Mouse (Mus musculus) lung, embryonic 16.5 days (tissue): ENCODE results near the gene Nudcd3. TPM values are rescaled to one million over a fixed set of nuclear protein-coding genes. Genes with fewer than 3 reads are reported as not detected.

Source experiments
- ATAC-seq: fragments of 200-750 bp; cut with Nextera tagmentation; 2 replicates; pipeline ENCODE4 v1.8.0; 2017; ENCODE audit warnings: low read depth, mild to moderate bottlenecking, moderate library complexity
- H3K27ac ChIP-seq: fragments of 300-500 bp; sonication (generic); 2 replicates; pipeline ENCODE4 v1.5.1; 2014; ENCODE audit warnings: mild to moderate bottlenecking, control low read depth, low read length
- H3K27me3 ChIP-seq: fragments of 300-500 bp; sonication (generic); 2 replicates; pipeline ENCODE4 v1.6.1; 2014; ENCODE audit warnings: low read depth, low read length, mixed read lengths; ENCODE audit not compliant: control insufficient read depth, insufficient read depth
- H3K36me3 ChIP-seq: fragments of 300-500 bp; sonication (generic); 2 replicates; pipeline ENCODE4 v1.6.1; 2014; ENCODE audit warnings: low read length; ENCODE audit not compliant: control insufficient read depth, insufficient read depth
- H3K4me1 ChIP-seq: fragments of 300-500 bp; sonication (generic); replicated peaks from 2 replicates; pipeline ENCODE4 v1.6.1; 2014; ENCODE audit warnings: low read length, mixed read lengths; ENCODE audit not compliant: control insufficient read depth, insufficient read depth
- H3K4me2 ChIP-seq: fragments of 300-500 bp; sonication (generic); 2 replicates; pipeline ENCODE4 v1.6.1; 2014; ENCODE audit warnings: low read depth, low read length, control low read depth
- H3K4me3 ChIP-seq: fragments of 300-500 bp; sonication (generic); 2 replicates; pipeline ENCODE4 v1.5.1; 2014; ENCODE audit warnings: mild to moderate bottlenecking, low read length, control low read depth
- H3K9ac ChIP-seq: fragments of 300-500 bp; sonication (generic); 2 replicates; pipeline ENCODE4 v1.6.1; 2014; ENCODE audit warnings: low read length, control low read depth
- H3K9me3 ChIP-seq: fragments of 300-500 bp; sonication (generic); 2 replicates; pipeline ENCODE4 v1.6.1; 2016; ENCODE audit warnings: low read length; ENCODE audit not compliant: control insufficient read depth
- WGBS: fragments of 180-500 bp; shearing (Covaris S2); extraction: QIAGEN DNeasy Blood & Tissue Kit; methylation state at CpG from one replicate; pipeline ENCODE4 v1.1.7; 2014; 5-methylcytosine and 5-hydroxymethylcytosine counted together
- polyA plus RNA-seq: library from polyadenylated mRNA; unstranded; fragments of >200 nt; fragmentation: Nextera tagmentation; extraction: Ambion mirVana; gene quantifications from 2 replicates; pipeline ENCODE4 v1.2.1, GENCODE M21; 2015

The Nudcd3 gene
- polyA plus RNA-seq, 1 experiment from 2014 or later, result 37.0 TPM

GRCm38 (mm10) chr11:6208158-6208557, 7.9 kb upstream of the Nudcd3 start:
- Histone ChIP-seq H3K4me1 (no peaks in the 10 kb centered on the region), H3K36me3 (no peaks in the 10 kb centered on the region), H3K4me2 (no peak overlapping the region), H3K9ac (no peak overlapping the region), H3K27me3 (no peaks in the 10 kb centered on the region), H3K9me3 (no peaks in the 10 kb centered on the region), H3K27ac (no peak overlapping the region), H3K4me3 (no peak overlapping the region)
- ATAC-seq, result peak; percentile 62
- 59% methylated on average over 1 of the region's 1 CpGs for WGBS

DNA sequence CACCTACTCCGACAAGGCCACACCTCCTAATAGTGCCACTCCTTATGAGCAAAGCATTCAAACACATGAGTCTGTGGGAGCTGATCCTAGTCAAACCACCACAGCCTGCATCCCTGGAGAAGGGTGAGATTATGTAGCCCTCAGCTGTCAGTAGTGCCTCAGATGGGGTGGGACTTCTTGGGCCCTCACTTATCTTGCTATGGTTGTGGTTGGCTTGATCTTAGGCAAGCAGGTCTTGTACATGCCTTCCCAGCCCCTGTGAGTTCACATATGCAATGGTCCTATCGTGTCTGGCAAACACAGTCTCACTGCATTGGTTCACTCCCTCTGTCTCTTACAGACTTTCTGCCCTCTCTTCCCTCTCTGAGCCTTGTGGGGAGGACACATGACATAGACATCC, 6.9 kb upstream of the Nudcd3 start:
- Histone ChIP-seq H3K9ac (no peak overlapping the region), H3K4me1 (no peaks in the 10 kb centered on the region), H3K4me2 (no peak overlapping the region), H3K36me3 (no peaks in the 10 kb centered on the region), H3K27me3 (no peaks in the 10 kb centered on the region), H3K4me3 (no peak overlapping the region), H3K9me3 (no peaks in the 10 kb centered on the region), H3K27ac (no peak overlapping the region)
- 84% methylated on average over 2 of the region's 2 CpGs for WGBS
- no peak for ATAC-seq

DNA sequence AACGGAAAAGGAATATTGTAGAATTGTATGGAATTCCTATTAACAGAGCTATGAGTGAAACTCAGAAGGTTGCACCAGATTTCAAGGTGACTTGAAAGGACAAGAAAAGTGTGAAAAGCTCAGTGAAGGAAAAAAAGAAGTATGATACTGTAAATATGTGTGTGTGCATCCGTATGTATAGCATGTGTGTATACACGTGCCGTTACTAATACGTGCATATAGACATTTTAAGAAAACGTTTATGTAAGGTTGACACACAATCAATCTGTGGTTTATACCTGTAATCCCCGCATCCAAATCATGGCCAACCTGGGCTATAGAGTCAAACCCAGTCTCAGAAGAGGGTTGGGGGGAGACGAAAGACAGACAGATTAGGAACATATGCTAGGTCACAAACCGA, 355 bp upstream of the Nudcd3 start:
- Histone ChIP-seq H3K27ac (peak overlapping the region; percentile 97), H3K4me3 (peak overlapping the region; percentile 83), H3K9me3 (no peaks in the 10 kb centered on the region), H3K27me3 (no peaks in the 10 kb centered on the region), H3K9ac (peak overlapping the region; percentile 90), H3K4me2 (peak overlapping the region; percentile 97), H3K36me3 (no peaks in the 10 kb centered on the region), H3K4me1 (peaks cover 10% of the 10 kb centered on the region)
- 21% methylated on average over 9 of the region's 9 CpGs for WGBS
- ATAC-seq, result 0 out of 2 replicates have a peak, but pooled peaks have one; percentile 0

GRCm38 (mm10) chr11:6199410-6200086, 667 bp downstream of the Nudcd3 start, which contains the start of gene A730071L15Rik:
Gene A730071L15Rik (plus strand): TSS chr11:6200029.
- Histone ChIP-seq H3K9me3 (no peaks in the 10 kb centered on the region), H3K9ac (peak within 1 kb of the TSS; percentile 90), H3K4me2 (peak within 1 kb of the TSS; percentile 97), H3K27me3 (no peaks in the 10 kb centered on the region), H3K4me3 (peak within 1 kb of the TSS; percentile 83), H3K4me1 (peaks cover 10% of the 10 kb centered on the region), H3K36me3 (no peaks in the 10 kb centered on the region), H3K27ac (peak within 1 kb of the TSS; percentile 97)
- WGBS, result 2% methylated on average over 35 of the region's 35 CpGs
- peak; percentile 72 for ATAC-seq

DNA sequence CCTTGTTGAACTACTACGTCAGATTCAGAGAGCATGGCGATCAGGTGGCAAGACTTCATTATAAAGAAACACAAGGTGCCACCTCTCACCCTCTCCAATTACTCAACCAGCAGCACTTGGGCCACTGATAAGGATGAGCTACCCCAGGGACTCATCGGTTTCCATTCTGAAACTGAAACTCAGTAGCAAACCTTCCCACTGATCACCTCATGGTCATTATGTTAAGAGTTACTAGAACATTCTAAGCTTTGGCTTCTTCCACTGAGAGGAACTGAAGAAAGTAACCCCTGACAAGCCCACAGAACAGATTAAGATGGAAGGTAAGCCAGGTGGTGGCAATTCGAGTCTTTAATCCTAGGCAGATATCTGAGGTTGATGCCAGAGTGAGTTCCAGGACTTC, 1.8 kb downstream of the Nudcd3 start:
- H3K9me3 ChIP-seq, result no peaks in the 10 kb centered on the region
- peak overlapping the region; percentile 97 for H3K4me2 ChIP-seq
- peaks cover 10% of the 10 kb centered on the region for H3K4me1 ChIP-seq
- no peak overlapping the region for H3K4me3 ChIP-seq
- no peak for ATAC-seq
- no peaks in the 10 kb centered on the region for H3K36me3 ChIP-seq
- no peak overlapping the region for H3K27ac ChIP-seq
- WGBS, result 83% methylated on average over 4 of the region's 4 CpGs
- H3K27me3 ChIP-seq, result no peaks in the 10 kb centered on the region
- no peak overlapping the region for H3K9ac ChIP-seq

- no peak overlapping the region for H3K27ac ChIP-seq
- no peak for ATAC-seq
- no peaks in the 10 kb centered on the region for H3K27me3 ChIP-seq
- H3K9me3 ChIP-seq, result no peaks in the 10 kb centered on the region
- H3K36me3 ChIP-seq, result peaks cover 4% of the 10 kb centered on the region; the same call in 1 of the 2 replicates
- no peak overlapping the region for H3K9ac ChIP-seq
- no peak overlapping the region for H3K4me3 ChIP-seq
- H3K4me1 ChIP-seq, result peaks cover 10% of the 10 kb centered on the region
- no peak overlapping the region for H3K4me2 ChIP-seq
- 88% methylated on average over 8 of the region's 8 CpGs for WGBS
Observed at GRCm38 (mm10) chr11:6196780-6197179, 3.4 kb downstream of the Nudcd3 start.

- Histone ChIP-seq H3K4me2 (no peak overlapping the region), H3K9ac (no peak overlapping the region), H3K4me3 (no peak overlapping the region), H3K9me3 (no peaks in the 10 kb centered on the region), H3K36me3 (peaks cover under 1% of the 10 kb centered on the region; the same call in 1 of the 2 replicates), H3K27me3 (no peaks in the 10 kb centered on the region), H3K27ac (no peak overlapping the region), H3K4me1 (0 out of 2 replicates have a peak, but pooled peaks cover 6% of the 10 kb centered on the region)
- peak; percentile 79 for ATAC-seq
- WGBS, result 0% methylated on average over 2 of the region's 2 CpGs
Observed at GRCm38 (mm10) chr11:6187878-6188277, 12.3 kb downstream of the Nudcd3 start.

- Histone ChIP-seq H3K9me3 (no peaks in the 10 kb centered on the region), H3K4me3 (no peak overlapping the region), H3K4me2 (no peak overlapping the region), H3K4me1 (0 out of 2 replicates have a peak, but pooled peaks cover 6% of the 10 kb centered on the region), H3K36me3 (no peaks in the 10 kb centered on the region), H3K27ac (no peak overlapping the region), H3K9ac (no peak overlapping the region), H3K27me3 (no peaks in the 10 kb centered on the region)
- 0 out of 2 replicates have a peak, but pooled peaks have one; percentile 26 for ATAC-seq
- WGBS, result 70% methylated on average over 3 of the region's 3 CpGs
Observed at GRCm38 (mm10) chr11:6187399-6187798, 12.8 kb downstream of the Nudcd3 start.

DNA sequence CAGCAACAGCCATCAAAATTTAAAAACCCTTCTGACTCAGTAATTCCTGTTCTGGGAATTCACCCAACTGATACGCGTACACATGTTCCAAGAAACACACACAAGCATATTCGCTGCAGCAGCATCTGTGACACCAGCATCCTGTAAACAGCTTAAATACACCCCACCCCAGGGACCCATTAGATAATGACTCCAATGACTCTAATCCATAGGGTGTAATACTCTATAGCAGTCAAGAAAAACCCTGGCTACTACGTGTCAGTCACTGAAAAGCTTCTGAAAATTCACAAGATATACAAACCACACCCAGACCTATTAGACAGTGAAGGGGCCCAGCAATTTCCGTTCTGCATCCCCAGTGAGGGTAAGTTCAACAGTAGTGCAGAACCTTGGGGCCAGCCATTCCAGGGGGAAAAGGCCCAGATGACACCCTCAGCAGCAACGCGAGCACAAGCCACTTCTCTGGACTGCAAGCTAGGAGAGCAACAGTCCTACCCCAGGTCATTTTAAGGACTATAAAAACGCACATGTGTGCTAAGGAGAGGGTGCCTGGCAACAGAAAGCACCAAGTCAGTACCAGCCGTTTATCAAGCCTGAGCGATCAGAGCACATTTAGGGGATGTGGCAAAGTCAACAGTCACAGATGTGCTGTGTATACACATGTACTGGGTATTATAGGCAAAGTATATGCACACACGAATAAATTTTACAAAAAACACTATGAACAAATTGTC, 15.8 kb downstream of the Nudcd3 start:
- Histone ChIP-seq H3K27ac (no peak overlapping the region), H3K9ac (no peak overlapping the region), H3K4me3 (no peak overlapping the region), H3K36me3 (no peaks in the 10 kb centered on the region), H3K4me2 (no peak overlapping the region), H3K27me3 (no peaks in the 10 kb centered on the region), H3K9me3 (no peaks in the 10 kb centered on the region), H3K4me1 (peaks cover 10% of the 10 kb centered on the region)
- WGBS, result 62% methylated on average over 11 of the region's 11 CpGs
- ATAC-seq, result no peak
